Mouse (Mus musculus): ENCODE measurements around the gene Hist1h3f.
"Not testable (repeated sequence)": the region's sequence is repeated elsewhere in the genome, so short reads cannot be mapped to it uniquely, and the experiment has no call there.

The Hist1h3f gene

GRCm38 (mm10) chr13:23532262-23533075 is 11.4 kb upstream of the Hist1h3f start:
- in situ Hi-C loops (cut with MboI; ENCODE audit: low pct_unique_long_range_greater_than_20kb in 1 of 2, low sequenced_read_pairs in 2 of 2, unreplicated experiment in 1 of 2), result no loop called here

DNA sequence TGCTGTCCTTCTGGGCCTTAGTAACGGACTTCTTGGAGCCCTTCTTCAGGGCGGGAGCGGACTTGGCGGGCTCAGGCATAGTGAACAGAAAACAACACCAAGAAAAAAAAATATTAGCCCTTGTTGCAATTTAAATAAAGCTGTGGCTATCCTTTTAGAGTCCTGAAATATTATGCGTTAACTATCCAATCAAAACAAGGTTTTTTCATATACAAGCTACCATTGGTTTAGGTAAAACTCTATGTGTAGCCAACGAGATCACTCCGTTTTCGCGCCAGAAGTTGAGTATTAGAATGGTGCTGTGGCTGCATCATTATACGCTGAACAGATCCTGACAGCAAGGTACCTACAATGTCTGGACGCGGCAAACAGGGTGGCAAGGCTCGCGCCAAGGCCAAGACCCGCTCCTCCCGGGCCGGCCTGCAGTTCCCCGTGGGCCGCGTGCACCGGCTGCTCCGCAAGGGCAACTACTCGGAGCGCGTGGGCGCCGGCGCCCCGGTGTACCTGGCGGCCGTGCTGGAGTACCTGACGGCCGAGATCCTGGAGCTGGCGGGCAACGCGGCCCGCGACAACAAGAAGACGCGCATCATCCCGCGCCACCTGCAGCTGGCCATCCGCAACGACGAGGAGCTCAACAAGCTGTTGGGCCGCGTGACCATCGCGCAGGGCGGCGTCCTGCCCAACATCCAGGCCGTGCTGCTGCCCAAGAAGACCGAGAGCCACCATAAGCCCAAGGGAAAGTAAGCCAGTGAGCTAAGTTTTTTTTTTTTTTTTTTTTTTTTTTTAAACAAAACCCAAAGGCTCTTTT is 10.1 kb upstream of the Hist1h3f start, which contains the start of gene Hist1h2af:
Gene Hist1h2af, plus strand, starts transcription at position 347 of the 808 bp plus-strand sequence.
- in situ Hi-C loops (cut with MboI; ENCODE audit: low pct_unique_long_range_greater_than_20kb in 1 of 2, low sequenced_read_pairs in 2 of 2, unreplicated experiment in 1 of 2), result not testable (repeated sequence)

DNA sequence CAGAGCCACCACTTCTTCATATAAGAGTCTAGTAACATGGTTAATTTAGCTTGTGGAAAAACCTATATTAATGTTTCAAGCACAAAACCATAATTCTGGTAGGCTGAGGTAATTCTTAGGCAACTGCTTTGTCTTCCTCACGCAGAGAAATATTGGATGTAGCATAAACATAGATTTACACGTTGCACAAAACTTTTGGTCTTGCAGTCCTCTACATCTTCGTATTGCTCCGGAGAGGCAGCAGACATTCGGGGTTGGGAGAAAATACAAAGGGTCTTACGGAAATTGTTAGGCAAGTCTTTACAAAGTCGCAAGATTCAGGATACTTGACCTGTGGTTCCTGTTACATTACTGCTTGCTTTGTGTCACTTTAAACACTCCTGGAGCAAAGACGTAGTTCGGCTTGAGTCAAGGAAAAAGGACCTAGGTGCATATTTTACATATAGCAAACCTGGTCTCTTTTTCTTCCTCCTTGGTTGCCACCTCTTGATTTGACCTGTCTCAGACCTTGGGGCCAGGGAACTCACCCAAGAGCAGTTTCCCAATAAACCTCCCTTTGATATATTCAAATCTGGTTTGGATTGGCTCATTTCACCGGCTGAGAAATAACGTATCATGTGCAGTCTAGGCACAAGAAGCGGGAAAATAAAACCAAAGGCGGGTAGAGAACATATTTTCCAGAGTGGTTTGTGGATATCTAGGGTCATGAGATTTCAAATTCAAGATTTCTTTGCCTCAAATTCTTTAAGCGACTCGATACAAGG is 9.3 kb upstream of the Hist1h3f start:
- in situ Hi-C loops (cut with MboI; ENCODE audit: low pct_unique_long_range_greater_than_20kb in 1 of 2, low sequenced_read_pairs in 2 of 2, unreplicated experiment in 1 of 2), result no loop called here

DNA sequence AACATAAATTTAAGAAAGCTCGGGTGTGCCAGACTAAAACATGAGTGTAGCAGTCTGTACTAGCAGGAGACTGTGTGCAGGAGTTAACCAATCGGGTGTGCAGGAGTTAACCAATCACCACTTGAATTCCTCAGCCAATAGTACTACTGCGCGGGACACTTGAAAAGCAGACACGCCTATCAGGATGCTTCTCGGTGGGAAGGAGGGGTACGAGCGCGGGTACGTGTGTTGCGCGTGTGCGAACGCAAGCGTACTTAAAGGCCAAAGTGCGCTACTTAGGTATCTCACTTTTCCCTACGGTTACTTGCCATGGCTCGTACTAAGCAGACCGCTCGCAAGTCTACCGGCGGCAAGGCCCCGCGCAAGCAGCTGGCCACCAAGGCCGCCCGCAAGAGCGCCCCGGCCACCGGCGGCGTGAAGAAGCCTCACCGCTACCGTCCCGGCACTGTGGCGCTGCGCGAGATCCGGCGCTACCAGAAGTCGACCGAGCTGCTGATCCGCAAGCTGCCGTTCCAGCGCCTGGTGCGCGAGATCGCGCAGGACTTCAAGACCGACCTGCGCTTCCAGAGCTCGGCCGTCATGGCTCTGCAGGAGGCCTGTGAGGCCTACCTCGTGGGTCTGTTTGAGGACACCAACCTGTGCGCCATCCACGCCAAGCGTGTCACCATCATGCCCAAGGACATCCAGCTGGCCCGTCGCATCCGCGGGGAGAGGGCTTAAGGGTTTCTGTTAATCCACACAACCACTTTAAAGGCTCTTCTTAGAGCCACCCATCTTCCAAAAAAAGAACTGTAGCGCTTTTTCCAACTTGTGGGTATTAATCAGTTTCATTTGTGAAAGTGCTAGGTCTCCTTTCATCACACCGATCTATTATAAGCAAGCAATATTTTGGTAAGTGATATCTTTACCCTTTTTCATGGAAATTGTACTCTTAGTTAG is 8.4 kb upstream of the Hist1h3f start, which contains the start of gene Hist1h3g:
Gene Hist1h3g, plus strand, starts transcription at position 286 of the 939 bp plus-strand sequence.
- in situ Hi-C loops (cut with MboI; ENCODE audit: low pct_unique_long_range_greater_than_20kb in 1 of 2, low sequenced_read_pairs in 2 of 2, unreplicated experiment in 1 of 2), result not testable (repeated sequence)

DNA sequence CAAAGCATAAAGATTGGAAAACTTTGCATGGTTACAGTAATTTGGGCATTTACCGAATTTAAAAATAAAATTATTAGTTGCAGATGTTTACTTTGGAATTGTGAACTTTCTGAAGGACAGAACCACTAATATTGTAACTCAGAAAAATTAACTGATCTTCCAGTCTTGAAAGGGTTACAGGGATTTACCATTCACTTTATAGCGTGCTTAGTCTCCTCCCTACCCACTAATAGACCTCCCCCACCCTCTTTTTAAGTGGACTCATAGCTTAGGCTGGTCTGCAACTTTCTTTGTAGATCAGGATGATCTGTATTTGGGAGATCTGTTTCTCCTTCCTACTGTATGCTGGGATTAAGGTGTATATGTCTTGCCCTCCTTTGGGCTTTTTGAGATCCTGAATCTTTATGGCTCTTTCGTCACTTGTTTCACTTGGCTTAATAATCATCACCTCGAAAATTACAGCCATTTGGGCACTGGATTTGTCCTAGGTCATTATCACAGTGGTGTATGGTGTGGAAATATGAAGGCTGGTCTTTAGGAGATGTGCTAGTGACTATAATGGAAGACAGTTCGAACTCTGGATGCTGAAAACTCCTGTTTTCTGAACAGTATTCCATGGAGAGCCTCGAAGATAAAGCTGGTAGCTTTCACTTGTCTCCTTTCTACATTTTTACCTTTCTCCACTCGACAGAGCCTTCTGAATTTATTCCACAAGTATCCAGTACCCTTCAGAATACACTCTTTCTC is 7.6 kb upstream of the Hist1h3f start:
- in situ Hi-C loops (cut with MboI; ENCODE audit: low pct_unique_long_range_greater_than_20kb in 1 of 2, low sequenced_read_pairs in 2 of 2, unreplicated experiment in 1 of 2), result no loop called here

DNA sequence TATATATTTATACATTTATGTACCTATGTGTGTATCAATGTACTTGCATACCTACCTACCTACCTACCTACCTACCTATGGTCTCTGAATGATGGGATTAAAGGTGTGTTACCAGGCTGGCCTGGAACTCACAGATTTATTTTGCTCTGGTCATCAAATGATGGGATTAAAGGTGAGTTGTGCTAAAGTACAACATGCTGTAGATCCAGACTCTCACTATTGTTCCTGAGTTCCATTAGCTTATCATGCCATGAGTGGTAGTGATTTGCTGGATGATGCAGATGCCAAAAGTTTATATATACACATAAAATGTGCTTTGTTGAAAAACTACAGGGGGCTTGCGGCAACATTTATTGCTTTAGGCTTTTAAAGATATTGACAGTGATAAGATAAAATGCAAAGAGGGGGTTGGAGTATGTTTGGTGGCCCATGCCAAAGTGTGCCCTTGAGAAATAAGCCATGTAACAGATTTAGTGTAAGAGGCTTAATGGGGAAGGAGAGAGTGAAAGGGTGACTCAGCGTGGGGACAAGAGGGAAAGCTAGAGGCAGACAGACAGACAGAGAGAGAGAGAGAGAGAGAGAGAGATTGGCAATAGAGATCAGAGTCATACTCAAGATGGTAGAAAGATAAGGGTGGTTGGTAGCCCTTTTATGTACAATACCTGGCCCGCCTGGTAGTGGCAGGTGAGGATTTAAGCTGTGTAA is 6.7 kb upstream of the Hist1h3f start:
- in situ Hi-C loops (cut with MboI; ENCODE audit: low pct_unique_long_range_greater_than_20kb in 1 of 2, low sequenced_read_pairs in 2 of 2, unreplicated experiment in 1 of 2), result no loop called here

GRCm38 (mm10) chr13:23538249-23538648 is 5.6 kb upstream of the Hist1h3f start:
- in situ Hi-C loops (cut with MboI; ENCODE audit: low pct_unique_long_range_greater_than_20kb in 1 of 2, low sequenced_read_pairs in 2 of 2, unreplicated experiment in 1 of 2), result no loop called here

DNA sequence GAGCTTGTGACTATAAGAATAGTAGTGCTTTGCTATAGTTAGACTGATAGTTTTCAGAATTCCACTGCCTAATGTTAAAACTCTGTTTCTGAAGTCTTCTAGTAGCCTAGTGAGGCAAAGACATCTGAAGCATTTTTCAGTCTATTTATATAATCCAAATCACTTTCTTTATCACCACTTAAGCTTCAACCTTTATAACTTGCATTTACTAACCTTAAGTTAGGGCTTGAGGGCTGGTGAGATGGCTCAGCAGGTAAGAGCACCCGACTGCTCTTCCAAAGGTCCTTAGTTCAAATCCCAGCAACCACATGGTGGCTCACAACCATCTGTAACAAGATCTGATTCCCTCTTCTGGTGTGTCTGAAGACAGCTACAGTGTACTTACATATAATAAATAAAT is 4.0 kb upstream of the Hist1h3f start:
- in situ Hi-C loops (cut with MboI; ENCODE audit: low pct_unique_long_range_greater_than_20kb in 1 of 2, low sequenced_read_pairs in 2 of 2, unreplicated experiment in 1 of 2), result not testable (repeated sequence)

- in situ Hi-C loops (cut with MboI; ENCODE audit: low pct_unique_long_range_greater_than_20kb in 1 of 2, low sequenced_read_pairs in 2 of 2, unreplicated experiment in 1 of 2), result no loop called here
These were observed 2.4 kb upstream of the Hist1h3f start for GRCm38 (mm10) chr13:23541497-23541896.

- in situ Hi-C loops (cut with MboI; ENCODE audit: low pct_unique_long_range_greater_than_20kb in 1 of 2, low sequenced_read_pairs in 2 of 2, unreplicated experiment in 1 of 2), result not testable (repeated sequence)
These were observed 1.4 kb upstream of the Hist1h3f start for GRCm38 (mm10) chr13:23542225-23542980.

DNA sequence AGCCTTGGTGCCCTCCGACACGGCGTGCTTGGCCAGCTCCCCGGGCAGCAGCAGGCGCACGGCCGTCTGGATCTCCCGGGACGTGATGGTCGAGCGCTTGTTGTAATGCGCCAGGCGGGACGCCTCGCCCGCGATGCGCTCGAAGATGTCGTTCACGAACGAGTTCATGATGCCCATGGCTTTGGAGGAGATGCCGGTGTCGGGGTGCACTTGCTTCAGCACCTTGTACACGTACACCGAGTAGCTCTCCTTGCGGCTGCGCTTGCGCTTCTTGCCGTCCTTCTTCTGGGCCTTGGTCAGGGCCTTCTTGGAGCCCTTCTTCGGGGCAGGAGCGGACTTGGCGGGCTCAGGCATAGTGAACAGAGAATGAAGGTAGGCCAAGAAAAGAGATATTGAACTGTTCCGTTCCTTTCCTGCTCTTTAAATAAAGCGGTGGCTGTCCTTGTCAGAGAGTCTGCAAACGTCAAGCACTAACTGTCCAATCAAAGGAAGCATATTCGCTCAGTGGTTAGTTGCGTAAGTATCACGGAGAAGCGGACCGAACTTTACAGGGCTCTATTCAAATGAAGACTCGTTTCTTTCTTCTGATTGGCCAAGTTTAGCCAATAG is 749 bp upstream of the Hist1h3f start, which contains the start of gene Hist1h2bh:
Gene Hist1h2bh, minus strand, starts transcription at position 394 of the 609 bp plus-strand sequence.
- in situ Hi-C loops (cut with MboI; ENCODE audit: low pct_unique_long_range_greater_than_20kb in 1 of 2, low sequenced_read_pairs in 2 of 2, unreplicated experiment in 1 of 2), result not testable (repeated sequence)

GRCm38 (mm10) chr13:23544787-23545120 is 902 bp downstream of the Hist1h3f start:
- in situ Hi-C loops (cut with MboI; ENCODE audit: low pct_unique_long_range_greater_than_20kb in 1 of 2, low sequenced_read_pairs in 2 of 2, unreplicated experiment in 1 of 2), result not testable (repeated sequence)

DNA sequence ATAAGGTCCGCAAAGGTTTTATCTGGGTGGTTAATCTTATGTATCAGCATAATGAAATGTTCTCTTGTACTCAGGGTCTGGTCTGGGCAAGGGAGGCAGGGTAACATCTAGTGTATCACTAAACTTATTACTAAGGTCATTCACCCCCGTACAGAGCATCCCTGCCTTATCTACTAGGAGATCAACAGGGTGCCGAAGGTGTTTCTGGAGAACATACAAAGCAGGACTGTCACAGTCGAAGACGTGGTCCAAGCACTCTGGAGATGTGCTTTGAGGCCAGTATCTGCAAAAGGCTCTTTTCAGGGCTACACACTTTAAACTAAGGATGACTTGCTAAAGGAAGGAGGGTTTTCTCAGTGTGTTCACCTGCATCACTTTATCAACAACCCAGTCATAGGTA is 2.8 kb downstream of the Hist1h3f start:
- in situ Hi-C loops (cut with MboI; ENCODE audit: low pct_unique_long_range_greater_than_20kb in 1 of 2, low sequenced_read_pairs in 2 of 2, unreplicated experiment in 1 of 2), result no loop called here

DNA sequence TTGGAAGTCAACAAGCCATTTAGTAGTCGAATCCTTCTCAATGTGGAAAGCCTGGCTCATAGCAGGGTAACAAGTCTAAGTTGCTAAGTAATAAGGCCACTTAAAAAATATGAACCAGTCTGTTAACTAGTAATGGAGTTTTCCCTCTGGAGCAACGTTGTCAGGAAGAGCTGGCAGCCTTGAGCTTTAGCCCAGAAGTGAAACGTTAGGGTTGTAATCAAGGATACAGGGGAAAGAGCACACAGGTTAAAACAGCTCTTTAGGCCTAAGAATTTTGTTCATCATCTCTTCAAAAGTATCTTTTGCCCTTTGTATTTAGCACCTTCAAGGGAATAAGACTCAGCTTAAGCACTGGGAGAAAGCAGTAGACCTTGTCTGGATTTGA is 6.9 kb downstream of the Hist1h3f start:
- in situ Hi-C loops (cut with MboI; ENCODE audit: low pct_unique_long_range_greater_than_20kb in 1 of 2, low sequenced_read_pairs in 2 of 2, unreplicated experiment in 1 of 2), result no loop called here

- in situ Hi-C loops (cut with MboI; ENCODE audit: low pct_unique_long_range_greater_than_20kb in 1 of 2, low sequenced_read_pairs in 2 of 2, unreplicated experiment in 1 of 2), result not testable (repeated sequence)
These were observed 7.4 kb downstream of the Hist1h3f start, which contains the start of gene Hist1h4f for GRCm38 (mm10) chr13:23551146-23551834. TSS of gene Hist1h4f (minus strand) at chr13:23551648.

Measured in mouse embryonic stem cell (cell line).